Mouse (Mus musculus) ovary, postnatal 14 days (tissue): ENCODE measurements at regions not wholly inside any gene's neighbourhood (a gene's known extent, or its start where the extent isn't known, plus 50 kb on each side); places are given as distances from the start of the nearest gene placed in this dataset.

Experiments
- DNase-seq: peaks from one replicate; pipeline ENCODE4 v3.0.0; 2022; ENCODE audit warnings: low spot score

DNA sequence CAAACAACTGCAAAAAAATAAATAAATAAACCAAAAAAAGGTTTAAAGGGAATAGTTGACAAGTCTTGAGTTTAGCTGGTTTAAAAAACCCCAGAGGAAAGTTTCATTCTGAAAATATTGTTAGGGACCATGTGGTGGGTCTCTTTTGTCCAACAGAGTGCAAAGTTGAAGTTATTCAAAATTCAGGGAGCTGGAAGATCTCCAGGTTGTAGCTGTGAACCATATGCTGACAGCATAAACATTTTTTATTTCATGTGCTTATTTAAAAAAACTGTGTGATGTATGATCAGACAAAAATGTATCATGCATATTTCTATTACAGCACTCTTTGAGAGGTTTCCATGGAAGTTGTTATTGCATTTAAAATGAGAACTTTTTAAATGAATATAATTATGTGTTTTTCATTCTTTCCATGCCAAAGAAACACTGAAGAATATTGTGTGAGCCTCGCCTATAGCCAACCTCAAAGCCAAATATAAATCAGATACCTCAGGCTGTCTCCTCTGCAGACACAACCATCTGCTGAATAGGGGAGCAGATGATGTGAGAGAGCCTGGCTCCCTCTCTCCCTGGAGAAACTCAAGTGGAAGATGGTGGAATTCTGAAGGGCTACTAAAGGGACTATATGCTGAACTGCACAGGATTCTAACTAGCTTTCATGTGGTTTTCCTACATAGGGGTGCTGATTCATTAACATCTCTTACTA lies 413.4 kb upstream of the Impad1 start:
- no peak for DNase-seq

DNA sequence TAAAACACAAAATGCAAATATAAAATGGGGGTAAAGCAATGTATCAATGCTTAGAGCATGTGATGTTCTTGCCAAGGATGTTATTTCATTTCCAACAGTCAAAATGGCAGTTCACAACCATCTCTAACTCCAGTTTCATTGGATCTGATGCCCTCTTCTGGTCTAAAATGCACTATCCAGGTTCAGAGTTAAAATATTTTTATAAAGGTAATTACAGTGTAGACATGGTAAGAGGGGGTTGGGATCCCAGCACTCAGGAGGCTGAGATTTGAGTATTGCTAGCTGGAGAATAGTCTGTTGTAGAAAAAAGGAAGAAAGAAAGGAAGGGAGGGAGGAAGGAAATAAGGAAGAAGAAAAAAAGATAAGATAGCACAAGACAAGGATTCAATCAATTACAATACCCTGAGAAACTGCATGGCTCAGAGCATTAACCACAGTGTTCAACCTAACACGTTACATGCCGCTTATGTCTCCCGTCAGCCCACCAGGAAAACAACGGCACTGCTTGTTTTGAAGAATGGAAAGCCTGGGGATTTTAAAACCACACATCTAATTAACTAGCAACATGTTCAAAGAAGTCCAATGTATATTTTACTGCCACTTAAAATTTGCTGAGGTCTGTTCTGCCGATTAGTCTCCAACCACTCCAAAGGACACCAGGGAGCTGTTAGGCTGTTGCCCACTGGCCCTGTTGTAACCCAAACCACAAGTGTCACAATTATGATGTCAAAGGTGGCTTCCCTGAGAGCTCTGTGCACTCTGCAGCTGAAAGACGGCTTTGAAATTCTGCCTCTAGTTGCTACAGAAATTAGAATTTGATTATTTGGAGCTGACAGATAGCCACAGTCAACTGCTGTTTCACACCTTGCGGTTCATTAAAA lies 412.4 kb upstream of the Impad1 start:
- no peak for DNase-seq

- DNase-seq, result no peak
Observed at GRCm38 (mm10) chr4:5194272-5194671, 401.1 kb upstream of the Impad1 start.

DNA sequence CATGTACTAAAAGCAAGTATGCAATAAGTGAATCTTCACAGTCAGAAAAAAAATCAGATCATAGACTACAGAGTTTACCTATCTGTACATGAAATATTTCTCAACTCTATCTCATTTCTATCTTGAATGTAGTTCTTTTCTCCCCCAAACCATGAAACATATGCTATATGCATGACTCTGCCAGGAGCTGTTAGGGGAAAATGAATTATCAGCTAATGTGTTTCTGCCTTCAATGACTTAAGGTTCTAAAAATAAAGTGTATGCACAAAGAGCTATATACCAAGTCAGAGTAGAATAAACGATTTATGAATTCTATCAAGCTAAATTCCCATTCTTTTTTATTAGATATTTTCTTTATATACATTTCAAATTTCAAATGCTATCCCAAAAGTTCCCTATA lies 388.4 kb upstream of the Impad1 start:
- DNase-seq, result no peak

- no peak for DNase-seq
Observed at GRCm38 (mm10) chr4:5178991-5179693, 386.0 kb upstream of the Impad1 start.

- DNase-seq, result no peak
Observed at GRCm38 (mm10) chr4:5165263-5165662, 372.1 kb upstream of the Impad1 start.

- DNase-seq, result no peak
Observed at GRCm38 (mm10) chr4:5160931-5161330, 367.8 kb upstream of the Impad1 start.

DNA sequence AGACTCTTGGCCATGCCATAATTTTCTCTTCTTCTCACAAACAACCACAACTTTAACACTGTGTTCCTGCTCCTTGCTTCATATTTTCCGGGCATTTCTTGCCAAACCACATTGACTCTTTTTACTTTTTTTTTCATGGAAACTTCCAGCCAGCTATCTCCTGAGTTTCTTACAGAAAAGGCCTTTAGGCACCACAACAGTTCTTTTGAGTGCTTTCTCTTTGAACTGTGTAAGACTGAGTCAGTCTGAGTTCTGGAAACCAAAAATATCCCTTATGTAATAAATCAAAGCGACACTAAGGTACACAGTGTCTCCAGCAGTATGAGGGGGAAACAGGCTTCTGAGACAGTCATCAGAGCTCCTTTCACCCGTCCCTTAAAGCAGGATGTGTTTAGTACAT lies 337.6 kb upstream of the Impad1 start:
- DNase-seq, result no peak

DNA sequence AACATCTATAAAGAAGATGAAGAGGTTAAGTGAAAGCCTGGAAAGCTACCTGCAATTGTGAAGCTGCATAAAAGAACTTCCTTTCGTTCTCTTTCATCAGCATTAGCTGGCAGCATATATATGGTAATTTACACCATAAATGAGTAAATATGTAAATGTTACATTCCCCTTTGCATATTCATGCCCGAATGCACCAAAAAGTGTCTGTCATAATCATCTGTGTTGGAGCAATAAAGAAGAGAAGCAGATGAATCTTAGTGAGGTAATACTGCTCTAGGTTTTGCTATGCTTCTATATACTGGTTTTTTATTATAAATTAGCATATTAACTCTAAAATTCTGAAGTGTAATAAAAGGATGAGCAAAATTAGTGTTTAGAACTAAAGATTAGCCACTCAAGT lies 332.9 kb upstream of the Impad1 start:
- no peak for DNase-seq

DNA sequence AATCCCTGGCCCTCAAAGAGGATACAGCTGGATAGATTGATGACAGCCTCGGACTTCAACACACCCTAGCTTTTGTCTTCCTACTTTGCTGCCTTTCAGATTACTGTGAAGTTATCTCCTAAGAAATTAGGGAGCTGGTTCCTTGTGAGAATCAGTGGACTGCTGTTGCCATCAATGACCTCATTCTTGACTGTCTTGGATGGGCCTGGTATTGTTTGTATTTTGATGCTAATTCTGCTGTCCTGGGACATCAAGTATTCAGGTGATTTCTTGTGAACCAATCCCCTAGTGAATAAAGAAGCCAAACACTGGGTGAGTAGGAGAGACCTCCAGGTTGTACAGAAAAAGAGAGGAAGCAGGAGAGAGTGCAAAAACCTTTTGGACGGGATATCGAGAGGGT lies 305.3 kb upstream of the Impad1 start:
- DNase-seq, result no peak

DNA sequence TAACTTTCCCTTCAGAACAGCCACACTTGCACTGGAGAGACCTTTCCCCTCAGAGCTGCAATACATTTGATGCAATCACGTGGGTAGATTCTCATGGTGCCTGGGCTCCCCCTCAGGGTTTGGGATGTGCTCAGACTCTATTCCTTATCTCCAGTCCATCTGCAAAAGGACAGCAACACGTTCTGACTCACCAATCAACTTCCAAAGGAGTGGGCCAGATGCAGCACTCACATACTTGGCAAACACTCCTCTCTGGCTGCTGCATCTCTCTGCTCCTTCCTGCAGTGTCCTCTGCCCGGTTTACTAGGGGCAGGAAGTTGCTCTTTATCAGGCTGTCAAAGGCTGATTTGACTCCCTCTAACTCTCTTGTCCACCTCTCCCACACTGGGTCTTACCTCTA lies 285.6 kb upstream of the Impad1 start:
- DNase-seq, result no peak

GRCm38 (mm10) chr4:5074754-5075153 lies 281.6 kb upstream of the Impad1 start:
- no peak for DNase-seq

- DNase-seq, result no peak
Observed at GRCm38 (mm10) chr4:5071243-5071642, 278.1 kb upstream of the Impad1 start.

- no peak for DNase-seq
Observed at GRCm38 (mm10) chr4:5059290-5059955, 266.3 kb upstream of the Impad1 start.

- no peak for DNase-seq
Observed at GRCm38 (mm10) chr4:5029929-5030328, 236.8 kb upstream of the Impad1 start.

DNA sequence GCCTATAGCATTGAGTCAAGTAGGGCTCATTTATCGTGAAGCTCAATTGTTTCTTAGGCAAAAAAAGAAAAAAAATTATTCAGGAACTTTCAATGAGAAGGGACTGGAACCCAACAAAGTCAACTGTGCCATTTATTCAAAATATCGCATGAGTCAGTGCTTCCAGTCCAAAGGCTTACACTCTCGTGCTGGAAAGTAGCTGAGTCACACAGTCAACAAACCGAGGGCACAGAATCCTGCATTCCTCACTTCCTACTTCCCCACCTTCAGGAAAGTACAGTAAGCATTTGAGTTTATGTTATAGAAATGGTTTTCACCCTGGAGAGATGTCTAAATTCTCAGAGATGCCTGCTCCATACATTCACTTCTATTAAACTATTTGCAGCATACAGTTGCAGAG lies 194.3 kb upstream of the Impad1 start:
- DNase-seq, result no peak

GRCm38 (mm10) chr4:4983474-4984194 lies 190.5 kb upstream of the Impad1 start:
- DNase-seq, result no peak

DNA sequence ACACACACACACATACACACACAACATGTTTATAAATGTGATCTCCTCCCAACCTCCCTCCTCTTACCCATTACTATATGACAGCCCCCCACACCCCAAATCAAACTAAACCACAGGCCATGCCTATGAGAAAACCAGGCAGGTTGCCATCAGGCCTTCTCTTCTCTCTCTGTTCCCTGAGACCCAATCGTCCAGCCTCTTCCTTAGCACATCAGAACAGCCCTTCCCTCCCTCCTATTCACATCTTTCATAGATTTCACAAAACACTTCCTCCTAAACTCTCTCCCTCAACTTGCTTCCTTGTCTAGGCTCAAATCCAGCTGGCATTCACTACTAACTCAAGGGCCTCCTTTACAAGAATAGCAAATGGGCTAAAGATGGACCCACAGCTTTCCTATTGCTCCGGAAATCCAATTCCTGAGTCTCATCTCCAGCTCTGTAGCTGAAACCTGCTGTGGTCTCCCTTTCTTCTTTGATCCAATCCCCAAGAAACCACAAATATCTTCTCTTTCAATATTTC lies 178.7 kb upstream of the Impad1 start:
- DNase-seq, result no peak

GRCm38 (mm10) chr4:4948956-4949355 lies 155.8 kb upstream of the Impad1 start:
- DNase-seq, result no peak

GRCm38 (mm10) chr4:4944498-4944897 lies 151.3 kb upstream of the Impad1 start:
- no peak for DNase-seq

GRCm38 (mm10) chr4:4925741-4926140 lies 132.6 kb upstream of the Impad1 start:
- no peak for DNase-seq
